In the genomic region with DNA sequence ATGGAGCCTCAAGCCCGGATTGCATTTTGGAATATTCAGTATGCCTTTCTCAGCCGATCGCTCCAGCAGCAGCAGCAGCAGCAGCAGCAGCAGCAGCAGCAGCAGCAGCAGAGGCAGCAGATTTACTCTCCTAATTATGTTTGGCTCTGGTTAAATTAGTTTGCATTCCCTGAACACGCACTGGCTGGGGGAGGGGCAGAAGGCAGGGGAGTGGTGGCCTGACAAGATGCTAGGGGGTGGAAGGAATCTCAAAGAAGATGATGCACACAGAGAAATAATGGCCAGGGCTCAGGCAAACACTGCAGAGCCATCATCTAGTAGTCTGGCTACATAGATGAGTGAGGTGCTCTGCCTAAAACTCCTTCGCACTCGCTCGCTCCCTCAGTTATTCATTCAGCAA, we compare ENCODE assay signal across 13 mouse cellular contexts.
DNase-seq lines count a peak whose midpoint lies in the region; ATAC-seq lines count a peak whose summit lies in the region.
"Had no signal": no experiment of that assay in that cellular context is flagged by ENCODE, and none has a peak within 500 bp of the region (broad histone marks: within the 10 kb centered on the region; RNA-seq: fewer than 3 reads in every experiment).

No protein-coding gene starts in this region.

- no peaks in the 10 kb centered on the region for H3K27me3 ChIP-seq in kidney, embryonic 15.5 days
- H3K27me3 ChIP-seq in forebrain, embryonic 10.5 days (ENCODE audit: poor library complexity, severe bottlenecking) = no peaks in the 10 kb centered on the region
- no peaks in the 10 kb centered on the region for H3K27me3 ChIP-seq in hindbrain, embryonic 13.5 days
- H3K27me3 ChIP-seq in midbrain, embryonic 15.5 days (replicated peaks) = no peaks in the 10 kb centered on the region
- H3K27me3 ChIP-seq: intestine, embryonic 15.5 days had no signal

- peak; percentile 36 to 47 for DNase-seq in kidney, postnatal 4 days
- no peak for DNase-seq in forebrain, embryonic 10.5 days (ENCODE audit: extremely low spot score, low spot score)
- no peak for DNase-seq in spleen, adult 18-20 months
- DNase-seq: adrenal gland, postnatal 36 days; cerebellum, adult 11 months; kidney, postnatal 14 days; lung, postnatal 14 days had no signal

- no peaks in the 10 kb centered on the region for H3K9me3 ChIP-seq in kidney, embryonic 15.5 days (replicated peaks)
- no peaks in the 10 kb centered on the region for H3K9me3 ChIP-seq in forebrain, embryonic 10.5 days
- H3K9me3 ChIP-seq in hindbrain, embryonic 13.5 days = no peaks in the 10 kb centered on the region
- no peaks in the 10 kb centered on the region for H3K9me3 ChIP-seq in midbrain, embryonic 15.5 days
- H3K9me3 ChIP-seq: intestine, embryonic 15.5 days had no signal

- H3K9ac ChIP-seq in kidney, embryonic 15.5 days = no peak overlapping the region
- peak overlapping the region; percentile 20; the same call in 1 of the 2 replicates for H3K9ac ChIP-seq in hindbrain, embryonic 13.5 days
- H3K9ac ChIP-seq in midbrain, embryonic 15.5 days = no peak overlapping the region
- H3K9ac ChIP-seq: intestine, embryonic 15.5 days had no signal

- ATAC-seq in kidney, embryonic 15.5 days (replicated peaks; ENCODE audit: low FRiP score) = no peak
- 0 out of 2 replicates have a peak, but pooled peaks have one; percentile 30 for ATAC-seq in hindbrain, embryonic 13.5 days (ENCODE audit: low FRiP score)
- ATAC-seq in midbrain, embryonic 15.5 days (replicated peaks) = peak; percentile 43; the same call in 1 of the 2 replicates
- ATAC-seq in granulocyte monocyte progenitor cell, adult 5-6 weeks (replicated peaks; ENCODE audit: poor library complexity, severe bottlenecking) = no peak
- no peak for ATAC-seq in inflammation-experienced regulatory T-cells, adult 6 months
- ATAC-seq: intestine, embryonic 15.5 days had no signal

- H3K4me2 ChIP-seq in kidney, embryonic 15.5 days = no peak overlapping the region
- H3K4me2 ChIP-seq in hindbrain, embryonic 13.5 days = no peak overlapping the region
- 0 out of 2 replicates have a peak overlapping the region, but pooled peaks have one; percentile 4 for H3K4me2 ChIP-seq in midbrain, embryonic 15.5 days
- H3K4me2 ChIP-seq: intestine, embryonic 15.5 days had no signal

- no peak overlapping the region for H3K4me3 ChIP-seq in kidney, embryonic 15.5 days (replicated peaks)
- no peak overlapping the region for H3K4me3 ChIP-seq in forebrain, embryonic 10.5 days
- no peak overlapping the region for H3K4me3 ChIP-seq in hindbrain, embryonic 13.5 days
- H3K4me3 ChIP-seq in midbrain, embryonic 15.5 days = no peak overlapping the region
- H3K4me3 ChIP-seq: intestine, embryonic 15.5 days had no signal

- no peak overlapping the region for H3K27ac ChIP-seq in kidney, embryonic 15.5 days
- H3K27ac ChIP-seq in forebrain, embryonic 10.5 days = peak overlapping the region; percentile 44; the same call in 1 of the 2 replicates
- H3K27ac ChIP-seq in hindbrain, embryonic 13.5 days = peak overlapping the region; percentile 61
- peak overlapping the region; percentile 22 for H3K27ac ChIP-seq in midbrain, embryonic 15.5 days
- H3K27ac ChIP-seq: intestine, embryonic 15.5 days had no signal

- 77% methylated on average over 7 of the region's 7 CpGs for WGBS in kidney, embryonic 15.5 days
- WGBS in forebrain, embryonic 10.5 days = 69% methylated on average over 7 of the region's 7 CpGs
- WGBS in hindbrain, embryonic 13.5 days = 63% methylated on average over 7 of the region's 7 CpGs
- 49% methylated on average over 7 of the region's 7 CpGs for WGBS in midbrain, embryonic 15.5 days

- H3K4me1 ChIP-seq in kidney, embryonic 15.5 days = 0 out of 2 replicates have a peak, but pooled peaks cover 3% of the 10 kb centered on the region
- peaks cover 40% of the 10 kb centered on the region for H3K4me1 ChIP-seq in forebrain, embryonic 10.5 days
- H3K4me1 ChIP-seq in hindbrain, embryonic 13.5 days (replicated peaks) = peaks cover 37% of the 10 kb centered on the region
- H3K4me1 ChIP-seq in midbrain, embryonic 15.5 days = peaks cover 32% of the 10 kb centered on the region
- H3K4me1 ChIP-seq: intestine, embryonic 15.5 days had no signal

- H3K36me3 ChIP-seq in kidney, embryonic 15.5 days = no peaks in the 10 kb centered on the region; the same call in 1 of the 2 replicates
- H3K36me3 ChIP-seq in forebrain, embryonic 10.5 days (replicated peaks) = no peaks in the 10 kb centered on the region
- no peaks in the 10 kb centered on the region for H3K36me3 ChIP-seq in hindbrain, embryonic 13.5 days
- no peaks in the 10 kb centered on the region for H3K36me3 ChIP-seq in midbrain, embryonic 15.5 days (replicated peaks)
- H3K36me3 ChIP-seq: intestine, embryonic 15.5 days had no signal

Comparison
In these comparisons a context has a peak if more than half of its experiments do, and no peak if none do; other contexts are left out.
1. DNase-seq: peak in kidney, postnatal 4 days (2 of 2); none in forebrain, embryonic 10.5 days (single experiment) and spleen, adult 18-20 months (0 of 2).
2. ATAC-seq: peak in hindbrain, embryonic 13.5 days (single experiment) and midbrain, embryonic 15.5 days (single experiment); none in kidney, embryonic 15.5 days (single experiment), granulocyte monocyte progenitor cell, adult 5-6 weeks (single experiment) and inflammation-experienced regulatory T-cells, adult 6 months (single experiment).